Mouse (Mus musculus) Patski (cell line): ENCODE data around the gene Hdlbp. TPM values are rescaled to one million over a fixed set of nuclear protein-coding genes. Genes with fewer than 3 reads are reported as not detected.
A peak's percentile ranks its signal among the peaks of the same experiment; 100 is the strongest.
"Not testable (repeated sequence)": the region's sequence is repeated elsewhere in the genome, so short reads cannot be mapped to it uniquely, and the experiment has no call there.

ENCODE experiments used
- ATAC-seq: fragments of 100-300 bp; one replicate; pipeline ENCODE4 v1.8.0; 2021
- CTCF ChIA-PET: fragments of 350-600 bp; sonication (Branson Sonifier 250); formaldehyde crosslinking; loops from one replicate; lab custom pipeline; 2022; ENCODE audit warnings: inconsistent platforms; lab: Charles Lee
- POLR2A ChIA-PET: fragments of 350-600 bp; sonication (Branson Sonifier 250); formaldehyde crosslinking; loops from one replicate; lab custom pipeline; 2022; ENCODE audit warnings: antibody characterized with exemption, inconsistent platforms; lab: Charles Lee
- DNase-seq: peaks from one replicate; pipeline ENCODE4 v3.0.0-alpha.2; 2011; ENCODE audit warnings: low read depth, low spot score
- H3K27me3 ChIP-seq: fragments of 371-371 bp; one replicate; pipeline ENCODE4 v1.5.1; 2021
- CTCF ChIP-seq: fragments of 100-300 bp; IDR thresholded peaks from one replicate; pipeline ENCODE4 v1.5.1; 2021
- in situ Hi-C: fragments of 300-500 bp; cut with MboI; formaldehyde crosslinking; loops from 3 replicates; pipeline ENCODE4 v1.11.1; 2018; ENCODE audit warnings: low pct_unique_long_range_greater_than_20kb, mixed read lengths
- polyA plus RNA-seq: library from polyadenylated mRNA; unstranded; gene quantifications from one replicate; pipeline ENCODE4 v1.2.3, GENCODE M21; 2021

The Hdlbp gene
- 263 TPM for polyA plus RNA-seq

GRCm38 (mm10) chr1:93478586-93479475, at the start of gene Hdlbp:
TSS of gene Hdlbp (minus strand) at chr1:93478815.
- ATAC-seq, result peak; percentile 77
- no peak for TF ChIP-seq CTCF
- ChIA-PET CTCF (interaction anchor here (1.4 to 1.8 kb wide), 2 partner anchors 11 to 34 kb away, joined by 3 to 7 read pairs; no protein-coding TSS in a partner anchor), POLR2A (interaction anchor here (2.6 kb wide), 1 partner anchor 34 kb away, joined by 7 read pairs; no protein-coding TSS in a partner anchor)
- no peaks in the 10 kb centered on the region for H3K27me3 ChIP-seq
- in situ Hi-C loops, result no loop called here
- DNase-seq, result peak; percentile 88

GRCm38 (mm10) chr1:93522325-93522724, 43.7 kb upstream of the Hdlbp start:
- in situ Hi-C loops, result loop anchor here (25.0 kb wide), 1 partner anchor 565 kb away; no protein-coding TSS in a partner anchor
- CTCF ChIA-PET, result interaction anchor here (0.5 to 0.7 kb wide), 2 partner anchors 11 to 175 kb away, joined by 3 read pairs; no protein-coding TSS in a partner anchor
- POLR2A ChIA-PET, result no interaction called here

GRCm38 (mm10) chr1:93521491-93521890, 42.9 kb upstream of the Hdlbp start:
- CTCF ChIA-PET, result interaction anchor here (0.9 to 2.2 kb wide), 2 partner anchors 12 to 15 kb away, joined by 3 to 5 read pairs; no protein-coding TSS in a partner anchor
- no peak for DNase-seq
- POLR2A ChIA-PET, result no interaction called here
- H3K27me3 ChIP-seq, result no peaks in the 10 kb centered on the region
- in situ Hi-C loops, result loop anchor here (25.0 kb wide), 1 partner anchor 566 kb away; no protein-coding TSS in a partner anchor
- TF ChIP-seq CTCF, result no peak
- no peak for ATAC-seq

More at GRCm38 (mm10) chr1:93522325-93522724, 43.7 kb upstream of the Hdlbp start:
- DNase-seq (no peak), ATAC-seq (no peak)
- TF ChIP-seq CTCF, result no peak
- no peaks in the 10 kb centered on the region for H3K27me3 ChIP-seq

DNA sequence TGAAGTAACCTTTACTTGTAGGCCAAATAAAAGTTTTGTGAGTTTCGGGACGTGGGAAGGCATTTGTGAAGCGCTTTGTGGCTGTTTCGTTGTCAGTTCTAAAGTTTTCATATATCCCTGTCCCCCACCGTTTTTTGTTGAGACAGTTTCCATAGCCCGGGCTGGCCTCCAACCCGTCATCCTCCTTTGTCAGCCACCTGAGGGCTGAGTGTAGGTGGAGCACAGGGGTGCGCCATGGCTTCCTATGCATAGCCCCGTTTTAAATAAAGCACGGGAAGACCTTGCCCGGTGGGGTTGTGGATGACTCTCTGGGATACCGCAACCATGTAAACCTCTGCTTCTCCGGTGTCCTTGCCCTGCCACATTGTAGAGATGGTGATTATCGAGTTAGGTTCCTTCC, 34.6 kb upstream of the Hdlbp start:
- TF ChIP-seq CTCF, result no peak
- ATAC-seq, result no peak
- in situ Hi-C loops, result loop anchor here (10.0 to 25.0 kb wide), 2 partner anchors 222 to 574 kb away; no protein-coding TSS in a partner anchor
- no peak for DNase-seq
- CTCF ChIA-PET, result no interaction called here
- POLR2A ChIA-PET, result no interaction called here
- H3K27me3 ChIP-seq, result no peaks in the 10 kb centered on the region

GRCm38 (mm10) chr1:93512351-93512690, 33.7 kb upstream of the Hdlbp start:
- in situ Hi-C loops, result loop anchor here (10.0 to 25.0 kb wide), 2 partner anchors 222 to 575 kb away; no protein-coding TSS in a partner anchor
- TF ChIP-seq CTCF, result no peak
- DNase-seq, result no peak
- no peaks in the 10 kb centered on the region for H3K27me3 ChIP-seq
- peak; percentile 12 for ATAC-seq
- ChIA-PET POLR2A (no interaction called here), CTCF (interaction anchor here (1.9 kb wide), 1 partner anchor 17 kb away, joined by 6 read pairs; no protein-coding TSS in a partner anchor)

- no peak for TF ChIP-seq CTCF
These were observed 33.2 kb upstream of the Hdlbp start, which contains the start of gene Farp2 for GRCm38 (mm10) chr1:93511585-93512350. TSS of gene Farp2 (plus strand) at chr1:93512079.

GRCm38 (mm10) chr1:93508576-93508975, 30.0 kb upstream of the Hdlbp start:
- in situ Hi-C loops, result loop anchor here (25.0 kb wide), 1 partner anchor 579 kb away; no protein-coding TSS in a partner anchor
- DNase-seq, result not testable (repeated sequence)

More at GRCm38 (mm10) chr1:93511585-93512350, 33.2 kb upstream of the Hdlbp start, which contains the start of gene Farp2:
- CTCF ChIA-PET, result interaction anchor here (0.7 to 1.9 kb wide), 2 partner anchors 17 to 33 kb away, joined by 3 to 6 read pairs; no protein-coding TSS in a partner anchor
- POLR2A ChIA-PET, result interaction anchor here (0.7 kb wide), 1 partner anchor 67 kb away, joined by 3 read pairs; no protein-coding TSS in a partner anchor
- ATAC-seq (peak; percentile 99), DNase-seq (peak; percentile 80)
- in situ Hi-C loops, result loop anchor here (10.0 to 25.0 kb wide), 2 partner anchors 223 to 576 kb away; no protein-coding TSS in a partner anchor
- no peaks in the 10 kb centered on the region for H3K27me3 ChIP-seq

GRCm38 (mm10) chr1:93506944-93507676, 28.5 kb upstream of the Hdlbp start:
- CTCF ChIA-PET, result interaction anchor here (0.9 to 1.4 kb wide), 3 partner anchors 12 to 159 kb away, joined by 3 to 5 read pairs (median 4); no protein-coding TSS in a partner anchor
- POLR2A ChIA-PET, result no interaction called here
- DNase-seq (no peak), ATAC-seq (no peak)
- no peak for TF ChIP-seq CTCF
- no peaks in the 10 kb centered on the region for H3K27me3 ChIP-seq
- in situ Hi-C loops, result loop anchor here (25.0 kb wide), 1 partner anchor 580 kb away; no protein-coding TSS in a partner anchor

More at GRCm38 (mm10) chr1:93508576-93508975, 30.0 kb upstream of the Hdlbp start:
- ATAC-seq, H3K27me3 ChIP-seq, POLR2A ChIA-PET, CTCF ChIA-PET: not testable (repeated sequence)

DNA sequence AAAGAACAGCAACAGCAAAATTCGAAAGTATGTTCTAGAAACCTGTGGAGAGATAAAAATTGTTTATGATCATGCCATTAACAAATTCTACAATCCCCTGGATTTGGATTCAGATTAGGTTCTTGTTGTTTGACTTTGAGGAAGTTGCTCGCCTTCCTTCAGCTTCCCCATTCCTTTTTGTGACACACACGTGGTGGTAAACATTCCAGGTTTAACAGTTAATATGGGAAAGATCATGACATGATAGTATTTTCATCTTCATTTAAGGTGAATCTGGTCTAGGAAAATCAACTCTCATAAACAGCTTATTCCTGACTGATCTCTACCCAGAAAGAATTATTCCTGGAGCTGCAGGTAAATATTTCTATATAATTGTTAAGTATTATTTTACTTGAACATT, 16.7 kb upstream of the Hdlbp start:
- in situ Hi-C loops, result no loop called here
- POLR2A ChIA-PET, result no interaction called here
- DNase-seq (no peak), ATAC-seq (no peak)
- H3K27me3 ChIP-seq, result no peaks in the 10 kb centered on the region
- no peak for TF ChIP-seq CTCF
- CTCF ChIA-PET, result interaction anchor here (1.1 to 2.0 kb wide), 2 partner anchors 11 to 16 kb away, joined by 4 to 6 read pairs; partner anchors contain the start of gene Farp2

- CTCF ChIA-PET, result interaction anchor here (2.0 kb wide), 1 partner anchor 11 kb away, joined by 4 read pairs; no protein-coding TSS in a partner anchor
- DNase-seq, H3K27me3 ChIP-seq, ATAC-seq, in situ Hi-C loops, POLR2A ChIA-PET: not testable (repeated sequence)
These were observed 7.7 kb upstream of the Hdlbp start for GRCm38 (mm10) chr1:93486302-93486701.
